Mouse (Mus musculus): ENCODE data around the gene Atp5h. TPM values are rescaled to one million over a fixed set of nuclear protein-coding genes. Genes with fewer than 3 reads are reported as not detected.

The Atp5h gene
- polyA plus RNA-seq, 2 experiments, result 334 to 620 TPM

- 12% methylated on average over 7 of the region's 7 CpGs for WGBS (ENCODE audit: insufficient replicate concordance)
- H3K4me2 ChIP-seq (ENCODE audit: low read depth), result no peak overlapping the region
- H3K27ac ChIP-seq, result no peak overlapping the region
- no peaks in the 10 kb centered on the region for H3K9me3 ChIP-seq (ENCODE audit: control insufficient read depth, low read length)
- no peak overlapping the region for H3K4me3 ChIP-seq (ENCODE audit: insufficient read depth in 1 of 2, low read depth in 2 of 2, low read length in 2 of 2)
- H3K9ac ChIP-seq (replicated peaks), result no peak overlapping the region
- TF ChIP-seq CTCF (IDR thresholded peaks at IDR 0.05; ENCODE audit: low read depth), result no peak
- peaks cover 0 to 2% of the 10 kb centered on the region in 2 experiments; a peak in 1 of 4 replicates for H3K4me1 ChIP-seq (replicated peaks; ENCODE audit: control insufficient read depth in 2 of 2, insufficient read depth in 2 of 2, low read length in 1 of 2)
- no peaks in the 10 kb centered on the region for H3K36me3 ChIP-seq (replicated peaks; ENCODE audit: control insufficient read depth, insufficient read depth, low read depth)
- H3K27me3 ChIP-seq (ENCODE audit: control insufficient read depth, insufficient read depth, low read length), result peaks cover 29% of the 10 kb centered on the region
- no peak for DNase-seq (ENCODE audit: low read depth in 3 of 3, low spot score in 3 of 3)
- no peak for ATAC-seq (ENCODE audit: insufficient read depth)
These were observed 53.6 kb downstream of the Atp5h start for GRCm38 (mm10) chr11:115366039-115366705.

Small RNAs within 50 kb of the gene (microRNA-seq; reads per million reads assigned to microRNA genes)
- not detected for gene Mir3968

Other genes with a start within 250 kb of the Atp5h start
- 1.7 and 2.1 TPM in 2 replicates for gene Tmem104, start 232.5 kb downstream of the Atp5h start, polyA plus RNA-seq (2012; rRNA removed)
- 4.0 and 4.1 TPM in 2 replicates for gene Tmem104, start 232.5 kb downstream of the Atp5h start, polyA plus RNA-seq (2014; fragmentation: Nextera tagmentation; extraction: Ambion mirVana)
- gene Nat9, start 232.1 kb downstream of the Atp5h start, polyA plus RNA-seq (2012; rRNA removed), result 6.0 and 7.7 TPM in 2 replicates
- gene Nat9, start 232.1 kb downstream of the Atp5h start, polyA plus RNA-seq (2014; fragmentation: Nextera tagmentation; extraction: Ambion mirVana), result 8.2 and 8.5 TPM in 2 replicates
- gene Grin2c, start 152.7 kb downstream of the Atp5h start, polyA plus RNA-seq (2012; rRNA removed), result 0.17 and 0.21 TPM in 2 replicates
- 0.05 TPM in 1 of 2 replicates, not detected in the other for gene Grin2c, start 152.7 kb downstream of the Atp5h start, polyA plus RNA-seq (2014; fragmentation: Nextera tagmentation; extraction: Ambion mirVana)
- 11.9 and 13.7 TPM in 2 replicates for gene Fdxr, start 142.9 kb downstream of the Atp5h start, polyA plus RNA-seq (2012; rRNA removed)
- gene Fdxr, start 142.9 kb downstream of the Atp5h start, polyA plus RNA-seq (2014; fragmentation: Nextera tagmentation; extraction: Ambion mirVana), result 12.3 and 13.3 TPM in 2 replicates
- gene Fads6, start 122.3 kb downstream of the Atp5h start, polyA plus RNA-seq (2012; rRNA removed), result 6.6 and 6.7 TPM in 2 replicates
- gene Fads6, start 122.3 kb downstream of the Atp5h start, polyA plus RNA-seq (2014; fragmentation: Nextera tagmentation; extraction: Ambion mirVana), result 2.8 TPM in 2 replicates
- gene Otop2, start 112.8 kb downstream of the Atp5h start, polyA plus RNA-seq (2012; rRNA removed), result not detected in 2 replicates
- gene Otop2, start 112.8 kb downstream of the Atp5h start, polyA plus RNA-seq (2014; fragmentation: Nextera tagmentation; extraction: Ambion mirVana), result not detected in 2 replicates
- 0.04 and 0.06 TPM in 2 replicates for gene Ush1g, start 97.9 kb downstream of the Atp5h start, polyA plus RNA-seq (2012; rRNA removed)
- gene Ush1g, start 97.9 kb downstream of the Atp5h start, polyA plus RNA-seq (2014; fragmentation: Nextera tagmentation; extraction: Ambion mirVana), result 0.06 and 0.16 TPM in 2 replicates
- not detected in 2 replicates for gene Otop3, start 85.2 kb downstream of the Atp5h start, polyA plus RNA-seq (2012; rRNA removed)
- not detected in 2 replicates for gene Otop3, start 85.2 kb downstream of the Atp5h start, polyA plus RNA-seq (2014; fragmentation: Nextera tagmentation; extraction: Ambion mirVana)
- gene Hid1, start 52.2 kb downstream of the Atp5h start, polyA plus RNA-seq (2012; rRNA removed), result 0.54 and 0.59 TPM in 2 replicates
- 0.50 and 0.86 TPM in 2 replicates for gene Hid1, start 52.2 kb downstream of the Atp5h start, polyA plus RNA-seq (2014; fragmentation: Nextera tagmentation; extraction: Ambion mirVana)
- gene Cdr2l, start 38.0 kb downstream of the Atp5h start, polyA plus RNA-seq (2012; rRNA removed), result 1.5 and 1.7 TPM in 2 replicates
- 0.86 and 1.0 TPM in 2 replicates for gene Cdr2l, start 38.0 kb downstream of the Atp5h start, polyA plus RNA-seq (2014; fragmentation: Nextera tagmentation; extraction: Ambion mirVana)
- 37.8 and 49.2 TPM in 2 replicates for gene Mrpl58, start 16.2 kb downstream of the Atp5h start, polyA plus RNA-seq (2012; rRNA removed)
- 86.5 and 90.7 TPM in 2 replicates for gene Mrpl58, start 16.2 kb downstream of the Atp5h start, polyA plus RNA-seq (2014; fragmentation: Nextera tagmentation; extraction: Ambion mirVana)
- gene Kctd2, start 166 bp upstream of the Atp5h start, polyA plus RNA-seq (2012; rRNA removed), result 5.3 and 5.8 TPM in 2 replicates
- 5.2 and 5.6 TPM in 2 replicates for gene Kctd2, start 166 bp upstream of the Atp5h start, polyA plus RNA-seq (2014; fragmentation: Nextera tagmentation; extraction: Ambion mirVana)
- gene Trim80, start 20.6 kb upstream of the Atp5h start, polyA plus RNA-seq (2012; rRNA removed), result 0.07 and 0.10 TPM in 2 replicates
- 0.06 and 0.13 TPM in 2 replicates for gene Trim80, start 20.6 kb upstream of the Atp5h start, polyA plus RNA-seq (2014; fragmentation: Nextera tagmentation; extraction: Ambion mirVana)
- gene Slc16a5, start 42.5 kb upstream of the Atp5h start, polyA plus RNA-seq (2012; rRNA removed), result 0.02 TPM in 2 replicates
- 0.05 TPM in 1 of 2 replicates, not detected in the other for gene Slc16a5, start 42.5 kb upstream of the Atp5h start, polyA plus RNA-seq (2014; fragmentation: Nextera tagmentation; extraction: Ambion mirVana)
- 2.1 and 2.2 TPM in 2 replicates for gene Armc7, start 55.7 kb upstream of the Atp5h start, polyA plus RNA-seq (2012; rRNA removed)
- gene Armc7, start 55.7 kb upstream of the Atp5h start, polyA plus RNA-seq (2014; fragmentation: Nextera tagmentation; extraction: Ambion mirVana), result 2.0 and 2.2 TPM in 2 replicates
- gene Nt5c, start 71.9 kb upstream of the Atp5h start, polyA plus RNA-seq (2012; rRNA removed), result 27.8 and 31.9 TPM in 2 replicates
- gene Nt5c, start 71.9 kb upstream of the Atp5h start, polyA plus RNA-seq (2014; fragmentation: Nextera tagmentation; extraction: Ambion mirVana), result 50.7 and 50.9 TPM in 2 replicates
- gene Jpt1, start 94.4 kb upstream of the Atp5h start, polyA plus RNA-seq (2012; rRNA removed), result 138 and 151 TPM in 2 replicates
- 233 and 256 TPM in 2 replicates for gene Jpt1, start 94.4 kb upstream of the Atp5h start, polyA plus RNA-seq (2014; fragmentation: Nextera tagmentation; extraction: Ambion mirVana)
- 161 and 198 TPM in 2 replicates for gene Sumo2, start 116.3 kb upstream of the Atp5h start, polyA plus RNA-seq (2012; rRNA removed)
- gene Sumo2, start 116.3 kb upstream of the Atp5h start, polyA plus RNA-seq (2014; fragmentation: Nextera tagmentation; extraction: Ambion mirVana), result 393 and 406 TPM in 2 replicates
- 96.0 and 109 TPM in 2 replicates for gene Nup85, start 144.5 kb upstream of the Atp5h start, polyA plus RNA-seq (2012; rRNA removed)
- 118 and 125 TPM in 2 replicates for gene Nup85, start 144.5 kb upstream of the Atp5h start, polyA plus RNA-seq (2014; fragmentation: Nextera tagmentation; extraction: Ambion mirVana)
- 16.2 and 24.1 TPM in 2 replicates for gene Mrps7, start 184.0 kb upstream of the Atp5h start, polyA plus RNA-seq (2012; rRNA removed)
- 52.6 and 53.3 TPM in 2 replicates for gene Mrps7, start 184.0 kb upstream of the Atp5h start, polyA plus RNA-seq (2014; fragmentation: Nextera tagmentation; extraction: Ambion mirVana)
- gene Gga3, start 184.1 kb upstream of the Atp5h start, polyA plus RNA-seq (2012; rRNA removed), result 9.2 and 17.2 TPM in 2 replicates
- gene Gga3, start 184.1 kb upstream of the Atp5h start, polyA plus RNA-seq (2014; fragmentation: Nextera tagmentation; extraction: Ambion mirVana), result 6.4 and 7.2 TPM in 2 replicates
- 21.1 and 25.6 TPM in 2 replicates for gene Mif4gd, start 193.0 kb upstream of the Atp5h start, polyA plus RNA-seq (2012; rRNA removed)
- gene Mif4gd, start 193.0 kb upstream of the Atp5h start, polyA plus RNA-seq (2014; fragmentation: Nextera tagmentation; extraction: Ambion mirVana), result 24.3 and 25.6 TPM in 2 replicates
- gene Slc25a19, start 208.3 kb upstream of the Atp5h start, polyA plus RNA-seq (2012; rRNA removed), result 7.4 and 10.5 TPM in 2 replicates
- 8.5 and 9.4 TPM in 2 replicates for gene Slc25a19, start 208.3 kb upstream of the Atp5h start, polyA plus RNA-seq (2014; fragmentation: Nextera tagmentation; extraction: Ambion mirVana)